Mouse (Mus musculus): Measurements from ENCODE around the gene Ajm1. TPM values are rescaled to one million over a fixed set of nuclear protein-coding genes. Genes with fewer than 3 reads are reported as not detected.
A peak's percentile ranks its signal among the peaks of the same experiment; 100 is the strongest.

Ajm1 gene
- total and polyA plus RNA-seq, 2 experiments from 2014 or later = not detected

GRCm38 (mm10) chr2:25579737-25580460 lies 1.7 kb downstream of the Ajm1 start:
- no peak overlapping the region for H3K9ac ChIP-seq (replicated peaks; ENCODE audit: low read depth, low read length)
- H3K9me3 ChIP-seq (replicated peaks; ENCODE audit: control insufficient read depth, low read length) = no peaks in the 10 kb centered on the region
- ATAC-seq (ENCODE audit: insufficient read depth, low read depth) = no peak
- 6% methylated on average over 27 of the region's 27 CpGs for WGBS
- H3K27ac ChIP-seq (ENCODE audit: low read depth) = no peak overlapping the region
- peaks cover 55% of the 10 kb centered on the region for H3K27me3 ChIP-seq (ENCODE audit: control insufficient read depth, insufficient read depth, low read length)
- H3K4me1 ChIP-seq (ENCODE audit: control insufficient read depth, insufficient read depth) = peaks cover 38% of the 10 kb centered on the region
- no peak for DNase-seq (ENCODE audit: low spot score)
- H3K4me2 ChIP-seq (ENCODE audit: low read depth, low read length) = peak overlapping the region; percentile 38
- TF ChIP-seq CTCF (IDR thresholded peaks at IDR 0.05; ENCODE audit: low read depth) (peak; percentile 45), EP300 (IDR thresholded peaks at IDR 0.05; ENCODE audit: low read depth) (no peak)
- peak overlapping the region; percentile 29 for H3K4me3 ChIP-seq (ENCODE audit: low read depth, low read length)
- peaks cover 22% of the 10 kb centered on the region for H3K36me3 ChIP-seq (replicated peaks; ENCODE audit: control insufficient read depth, insufficient read depth, low read length)

- peaks cover 38% of the 10 kb centered on the region for H3K4me1 ChIP-seq (ENCODE audit: control insufficient read depth, insufficient read depth)
- ATAC-seq (ENCODE audit: insufficient read depth, low read depth) (no peak), DNase-seq (ENCODE audit: low spot score) (no peak)
- peak overlapping the region; percentile 29 for H3K4me3 ChIP-seq (ENCODE audit: low read depth, low read length)
- TF ChIP-seq CTCF (IDR thresholded peaks at IDR 0.05; ENCODE audit: low read depth) (no peak), EP300 (IDR thresholded peaks at IDR 0.05; ENCODE audit: low read depth) (no peak)
- H3K4me2 ChIP-seq (ENCODE audit: low read depth, low read length) = peak overlapping the region; percentile 38
- no peaks in the 10 kb centered on the region for H3K9me3 ChIP-seq (replicated peaks; ENCODE audit: control insufficient read depth, low read length)
- H3K9ac ChIP-seq (replicated peaks; ENCODE audit: low read depth, low read length) = no peak overlapping the region
- H3K27me3 ChIP-seq (ENCODE audit: control insufficient read depth, insufficient read depth, low read length) = peaks cover 55% of the 10 kb centered on the region
- peaks cover 14% of the 10 kb centered on the region for H3K36me3 ChIP-seq (replicated peaks; ENCODE audit: control insufficient read depth, insufficient read depth, low read length)
- no peak overlapping the region for H3K27ac ChIP-seq (ENCODE audit: low read depth)
- 4% methylated on average over 71 of the region's 77 CpGs for WGBS
Observed at GRCm38 (mm10) chr2:25578796-25579736, 2.5 kb downstream of the Ajm1 start.

- H3K4me2 ChIP-seq (ENCODE audit: low read depth, low read length) = peak overlapping the region; percentile 30
- H3K9me3 ChIP-seq (replicated peaks; ENCODE audit: control insufficient read depth, low read length) = no peaks in the 10 kb centered on the region
- H3K9ac ChIP-seq (replicated peaks; ENCODE audit: low read depth, low read length) = no peak overlapping the region
- WGBS = 4% methylated on average over 75 of the region's 75 CpGs
- no peak for ATAC-seq (ENCODE audit: insufficient read depth, low read depth)
- H3K36me3 ChIP-seq (replicated peaks; ENCODE audit: control insufficient read depth, insufficient read depth, low read length) = peaks cover 6% of the 10 kb centered on the region
- H3K4me3 ChIP-seq (ENCODE audit: low read depth, low read length) = peak overlapping the region; percentile 29
- H3K27me3 ChIP-seq (ENCODE audit: control insufficient read depth, insufficient read depth, low read length) = peaks cover 55% of the 10 kb centered on the region
- no peak for DNase-seq (ENCODE audit: low spot score)
- peaks cover 45% of the 10 kb centered on the region for H3K4me1 ChIP-seq (ENCODE audit: control insufficient read depth, insufficient read depth)
- H3K27ac ChIP-seq (ENCODE audit: low read depth) = no peak overlapping the region
- TF ChIP-seq EP300 (IDR thresholded peaks at IDR 0.05; ENCODE audit: low read depth) (no peak), CTCF (IDR thresholded peaks at IDR 0.05; ENCODE audit: low read depth) (peak; percentile 14; the same call in 1 of the 2 replicates)
Observed at GRCm38 (mm10) chr2:25577951-25578795, 3.4 kb downstream of the Ajm1 start.

GRCm38 (mm10) chr2:25576965-25577891 lies 4.3 kb downstream of the Ajm1 start:
- H3K4me3 ChIP-seq (ENCODE audit: low read depth, low read length) = peak overlapping the region; percentile 29
- no peak overlapping the region for H3K9ac ChIP-seq (replicated peaks; ENCODE audit: low read depth, low read length)
- WGBS = 17% methylated on average over 92 of the region's 92 CpGs
- peaks cover 39% of the 10 kb centered on the region for H3K4me1 ChIP-seq (ENCODE audit: control insufficient read depth, insufficient read depth)
- DNase-seq (ENCODE audit: low spot score) (no peak), ATAC-seq (ENCODE audit: insufficient read depth, low read depth) (no peak)
- no peak overlapping the region for H3K27ac ChIP-seq (ENCODE audit: low read depth)
- no peak for TF ChIP-seq EP300 (IDR thresholded peaks at IDR 0.05; ENCODE audit: low read depth)
- no peak for TF ChIP-seq CTCF (IDR thresholded peaks at IDR 0.05; ENCODE audit: low read depth)
- H3K9me3 ChIP-seq (replicated peaks; ENCODE audit: control insufficient read depth, low read length) = no peaks in the 10 kb centered on the region
- H3K27me3 ChIP-seq (ENCODE audit: control insufficient read depth, insufficient read depth, low read length) = peaks cover 55% of the 10 kb centered on the region
- H3K4me2 ChIP-seq (ENCODE audit: low read depth, low read length) = peak overlapping the region; percentile 30
- H3K36me3 ChIP-seq (replicated peaks; ENCODE audit: control insufficient read depth, insufficient read depth, low read length) = no peaks in the 10 kb centered on the region
